Mouse (Mus musculus): Measurements from ENCODE around the gene Tm4sf5. TPM values are rescaled to one million over a fixed set of nuclear protein-coding genes. Genes with fewer than 3 reads are reported as not detected.
A peak's percentile ranks its signal among the peaks of the same experiment; 100 is the strongest.
"Not testable (repeated sequence)": the region's sequence is repeated elsewhere in the genome, so short reads cannot be mapped to it uniquely, and the experiment has no call there.

Gene Tm4sf5
- polyA plus RNA-seq, 1 experiment from 2014 or later, result 6.2 TPM

GRCm38 (mm10) chr11:70514288-70514687, 9.2 kb downstream of the Tm4sf5 start, which contains the start of gene Vmo1:
Gene Vmo1 (minus strand): TSS chr11:70514616.
- Histone ChIP-seq H3K9me3 (replicated peaks; ENCODE audit: control insufficient read depth, low read length, poor library complexity, severe bottlenecking) (no peaks in the 10 kb centered on the region), H3K27me3 (ENCODE audit: control insufficient read depth, insufficient read depth, low read depth, low read length) (no peaks in the 10 kb centered on the region), H3K9ac (ENCODE audit: low read depth, low read length) (no peak within 1 kb of the TSS), H3K36me3 (ENCODE audit: control insufficient read depth, insufficient read depth, low read length) (no peaks in the 10 kb centered on the region), H3K4me1 (ENCODE audit: control insufficient read depth, insufficient read depth, low read length) (peaks cover 6% of the 10 kb centered on the region; the same call in 1 of the 2 replicates), H3K27ac (ENCODE audit: low read length) (no peak within 1 kb of the TSS), H3K4me2 (ENCODE audit: low read length) (no peak within 1 kb of the TSS), H3K4me3 (ENCODE audit: low read depth, low read length) (no peak within 1 kb of the TSS)
- 88% methylated on average over 7 of the region's 7 CpGs for WGBS
- ATAC-seq, result no peak

- H3K4me1 ChIP-seq (ENCODE audit: control insufficient read depth, insufficient read depth, low read length), result no peaks in the 10 kb centered on the region
- no peak overlapping the region for H3K4me2 ChIP-seq (ENCODE audit: low read length)
- H3K9ac ChIP-seq (ENCODE audit: low read depth, low read length), result no peak overlapping the region
- no peak overlapping the region for H3K27ac ChIP-seq (ENCODE audit: low read length)
- no peaks in the 10 kb centered on the region for H3K9me3 ChIP-seq (replicated peaks; ENCODE audit: control insufficient read depth, low read length, poor library complexity, severe bottlenecking)
- WGBS, result 31% methylated on average over 2 of the region's 2 CpGs
- H3K36me3 ChIP-seq (ENCODE audit: control insufficient read depth, insufficient read depth, low read length), result no peaks in the 10 kb centered on the region
- no peak for ATAC-seq
- H3K4me3 ChIP-seq (ENCODE audit: low read depth, low read length), result no peak overlapping the region
- no peaks in the 10 kb centered on the region for H3K27me3 ChIP-seq (ENCODE audit: control insufficient read depth, insufficient read depth, low read depth, low read length)
Observed at GRCm38 (mm10) chr11:70516352-70516751, 11.3 kb downstream of the Tm4sf5 start.

GRCm38 (mm10) chr11:70518436-70518835, 13.4 kb downstream of the Tm4sf5 start:
- H3K4me3 ChIP-seq (ENCODE audit: low read depth, low read length), result no peak overlapping the region
- H3K27ac ChIP-seq (ENCODE audit: low read length), result no peak overlapping the region
- no peaks in the 10 kb centered on the region for H3K27me3 ChIP-seq (ENCODE audit: control insufficient read depth, insufficient read depth, low read depth, low read length)
- no peaks in the 10 kb centered on the region for H3K9me3 ChIP-seq (replicated peaks; ENCODE audit: control insufficient read depth, low read length, poor library complexity, severe bottlenecking)
- no peaks in the 10 kb centered on the region for H3K4me1 ChIP-seq (ENCODE audit: control insufficient read depth, insufficient read depth, low read length)
- ATAC-seq, result no peak
- H3K36me3 ChIP-seq (ENCODE audit: control insufficient read depth, insufficient read depth, low read length), result no peaks in the 10 kb centered on the region
- WGBS, result 72% methylated on average over 1 of the region's 1 CpGs
- no peak overlapping the region for H3K4me2 ChIP-seq (ENCODE audit: low read length)
- H3K9ac ChIP-seq (ENCODE audit: low read depth, low read length), result no peak overlapping the region

- Histone ChIP-seq H3K36me3 (ENCODE audit: control insufficient read depth, insufficient read depth, low read length) (no peaks in the 10 kb centered on the region), H3K9me3 (replicated peaks; ENCODE audit: control insufficient read depth, low read length, poor library complexity, severe bottlenecking) (no peaks in the 10 kb centered on the region), H3K9ac (ENCODE audit: low read depth, low read length) (peak within 1 kb of the TSS; percentile 62), H3K4me1 (ENCODE audit: control insufficient read depth, insufficient read depth, low read length) (no peaks in the 10 kb centered on the region), H3K27me3 (ENCODE audit: control insufficient read depth, insufficient read depth, low read depth, low read length) (no peaks in the 10 kb centered on the region), H3K4me3 (ENCODE audit: low read depth, low read length) (peak within 1 kb of the TSS; percentile 22), H3K27ac (ENCODE audit: low read length) (no peak within 1 kb of the TSS), H3K4me2 (ENCODE audit: low read length) (peak within 1 kb of the TSS; percentile 47)
- ATAC-seq, result no peak
- WGBS, result 87% methylated on average over 10 of the region's 10 CpGs
Observed at GRCm38 (mm10) chr11:70518923-70519322, 13.9 kb downstream of the Tm4sf5 start, which contains the start of gene Gltpd2. Gene Gltpd2 (plus strand): TSS chr11:70519196.

GRCm38 (mm10) chr11:70520178-70520769, 15.2 kb downstream of the Tm4sf5 start:
- Histone ChIP-seq H3K4me1 (ENCODE audit: control insufficient read depth, insufficient read depth, low read length) (no peaks in the 10 kb centered on the region), H3K9me3 (replicated peaks; ENCODE audit: control insufficient read depth, low read length, poor library complexity, severe bottlenecking) (no peaks in the 10 kb centered on the region), H3K36me3 (ENCODE audit: control insufficient read depth, insufficient read depth, low read length) (no peaks in the 10 kb centered on the region), H3K9ac (ENCODE audit: low read depth, low read length) (peak overlapping the region; percentile 62), H3K4me2 (ENCODE audit: low read length) (peak overlapping the region; percentile 47), H3K27ac (ENCODE audit: low read length) (peak overlapping the region; percentile 57; the same call in 1 of the 2 replicates), H3K4me3 (ENCODE audit: low read depth, low read length) (peak overlapping the region; percentile 22), H3K27me3 (ENCODE audit: control insufficient read depth, insufficient read depth, low read depth, low read length) (no peaks in the 10 kb centered on the region)
- peak; percentile 58; the same call in 1 of the 2 replicates for ATAC-seq
- 13% methylated on average over 41 of the region's 41 CpGs for WGBS

GRCm38 (mm10) chr11:70523306-70523989, 18.4 kb downstream of the Tm4sf5 start:
- peaks cover 11% of the 10 kb centered on the region for H3K36me3 ChIP-seq (ENCODE audit: control insufficient read depth, insufficient read depth, low read length)
- H3K27me3 ChIP-seq (ENCODE audit: control insufficient read depth, insufficient read depth, low read depth, low read length); H3K4me2 ChIP-seq (ENCODE audit: low read length); H3K4me3 ChIP-seq (ENCODE audit: low read depth, low read length); H3K9me3 ChIP-seq (replicated peaks; ENCODE audit: control insufficient read depth, low read length, poor library complexity, severe bottlenecking); H3K9ac ChIP-seq (ENCODE audit: low read depth, low read length); H3K4me1 ChIP-seq (ENCODE audit: control insufficient read depth, insufficient read depth, low read length); H3K27ac ChIP-seq (ENCODE audit: low read length); ATAC-seq: not testable (repeated sequence)
- WGBS, result 89% methylated on average over 8 of the region's 8 CpGs

- WGBS, result 6% methylated on average over 8 of the region's 8 CpGs
Observed at GRCm38 (mm10) chr11:70524782-70525181, 19.7 kb downstream of the Tm4sf5 start.

GRCm38 (mm10) chr11:70525184-70525678, 20.2 kb downstream of the Tm4sf5 start, which contains the start of gene Psmb6:
Gene Psmb6 (plus strand): TSS chr11:70525367.
- H3K9me3 ChIP-seq (replicated peaks; ENCODE audit: control insufficient read depth, low read length, poor library complexity, severe bottlenecking), result no peaks in the 10 kb centered on the region
- peak within 1 kb of the TSS; percentile 64 for H3K9ac ChIP-seq (ENCODE audit: low read depth, low read length)
- H3K27me3 ChIP-seq (ENCODE audit: control insufficient read depth, insufficient read depth, low read depth, low read length), result no peaks in the 10 kb centered on the region
- peak; percentile 93 for ATAC-seq
- under 1% methylated on average over 24 of the region's 26 CpGs for WGBS
- H3K36me3 ChIP-seq (ENCODE audit: control insufficient read depth, insufficient read depth, low read length), result peaks cover 14% of the 10 kb centered on the region
- no peak within 1 kb of the TSS for H3K27ac ChIP-seq (ENCODE audit: low read length)
- peak within 1 kb of the TSS; percentile 80 for H3K4me2 ChIP-seq (ENCODE audit: low read length)
- peak within 1 kb of the TSS; percentile 59 for H3K4me3 ChIP-seq (ENCODE audit: low read depth, low read length)
- peaks cover 5% of the 10 kb centered on the region for H3K4me1 ChIP-seq (ENCODE audit: control insufficient read depth, insufficient read depth, low read length)

More at GRCm38 (mm10) chr11:70524782-70525181, 19.7 kb downstream of the Tm4sf5 start:
- Histone ChIP-seq H3K9me3 (replicated peaks; ENCODE audit: control insufficient read depth, low read length, poor library complexity, severe bottlenecking) (no peaks in the 10 kb centered on the region), H3K9ac (ENCODE audit: low read depth, low read length) (peak overlapping the region; percentile 56), H3K27me3 (ENCODE audit: control insufficient read depth, insufficient read depth, low read depth, low read length) (no peaks in the 10 kb centered on the region), H3K4me1 (ENCODE audit: control insufficient read depth, insufficient read depth, low read length) (peaks cover 5% of the 10 kb centered on the region), H3K27ac (ENCODE audit: low read length) (no peak overlapping the region), H3K4me2 (ENCODE audit: low read length) (peak overlapping the region; percentile 53), H3K4me3 (ENCODE audit: low read depth, low read length) (peak overlapping the region; percentile 59), H3K36me3 (ENCODE audit: control insufficient read depth, insufficient read depth, low read length) (peaks cover 14% of the 10 kb centered on the region)
- ATAC-seq, result peak; percentile 25; the same call in 1 of the 2 replicates

- peak; percentile 42 for ATAC-seq
- H3K4me2 ChIP-seq (ENCODE audit: low read length), result peak overlapping the region; percentile 80
- H3K36me3 ChIP-seq (ENCODE audit: control insufficient read depth, insufficient read depth, low read length), result peaks cover 14% of the 10 kb centered on the region
- H3K4me1 ChIP-seq (ENCODE audit: control insufficient read depth, insufficient read depth, low read length), result peaks cover 5% of the 10 kb centered on the region
- H3K4me3 ChIP-seq (ENCODE audit: low read depth, low read length), result peak overlapping the region; percentile 59
- whole genome bisulfite sequencing, result 1% methylated on average over 12 of the region's 12 CpGs
- no peaks in the 10 kb centered on the region for H3K9me3 ChIP-seq (replicated peaks; ENCODE audit: control insufficient read depth, low read length, poor library complexity, severe bottlenecking)
- H3K27me3 ChIP-seq (ENCODE audit: control insufficient read depth, insufficient read depth, low read depth, low read length), result no peaks in the 10 kb centered on the region
- H3K9ac ChIP-seq (ENCODE audit: low read depth, low read length), result peak overlapping the region; percentile 64
- no peak overlapping the region for H3K27ac ChIP-seq (ENCODE audit: low read length)
Observed at GRCm38 (mm10) chr11:70525726-70526125, 20.7 kb downstream of the Tm4sf5 start.

All from midbrain, embryonic 16.5 days (tissue).